Mouse (Mus musculus): ENCODE results near the gene Ndel1. TPM values are rescaled to one million over a fixed set of nuclear protein-coding genes. Genes with fewer than 3 reads are reported as not detected.

Gene Ndel1
- total RNA-seq (2021) = 10 to 100 TPM; 61.2 to 64.3 TPM
- long read RNA-seq, experiment 1, transcript Ndel1-201 (9 exons, 2,382 nt) = major isoform, 19 of 57 reads
- long read RNA-seq, experiment 1, partial matches to known transcripts = 2 of 57 reads
- long read RNA-seq, experiment 1, other reads (novel, unspliced or antisense) = 36 of 57 reads
- long read RNA-seq, experiment 2, transcript Ndel1-201 (9 exons, 2,382 nt) = major isoform, 9 of 27 reads
- long read RNA-seq, experiment 2, partial matches to known transcripts = 0 of 27 reads
- long read RNA-seq, experiment 2, other reads (novel, unspliced or antisense) = 18 of 27 reads

DNA sequence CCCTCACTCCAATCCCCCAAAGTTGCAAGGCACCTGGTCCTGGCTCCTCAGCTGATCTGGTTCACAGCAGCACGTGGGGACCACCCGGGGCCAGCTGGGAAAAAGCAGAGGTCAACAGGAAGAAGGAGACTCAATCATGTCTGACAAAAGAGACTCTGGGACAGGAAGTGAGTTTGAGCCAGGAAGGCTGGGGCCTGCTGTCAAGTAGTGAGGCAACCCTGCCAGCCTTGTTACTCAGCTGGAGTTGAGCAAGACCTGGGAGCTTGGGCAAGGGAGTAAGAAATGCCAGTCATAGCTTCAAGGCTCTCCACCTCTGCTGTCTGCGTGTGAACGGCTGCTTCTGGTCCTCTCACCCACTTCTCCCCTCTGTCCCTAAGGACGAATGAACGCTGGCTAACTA is at the start of gene Ndel1:
Gene Ndel1, minus strand, starts transcription at position 111 of the 400 bp plus-strand sequence.
- DNase-seq = peak; percentile 58 to 79

DNA sequence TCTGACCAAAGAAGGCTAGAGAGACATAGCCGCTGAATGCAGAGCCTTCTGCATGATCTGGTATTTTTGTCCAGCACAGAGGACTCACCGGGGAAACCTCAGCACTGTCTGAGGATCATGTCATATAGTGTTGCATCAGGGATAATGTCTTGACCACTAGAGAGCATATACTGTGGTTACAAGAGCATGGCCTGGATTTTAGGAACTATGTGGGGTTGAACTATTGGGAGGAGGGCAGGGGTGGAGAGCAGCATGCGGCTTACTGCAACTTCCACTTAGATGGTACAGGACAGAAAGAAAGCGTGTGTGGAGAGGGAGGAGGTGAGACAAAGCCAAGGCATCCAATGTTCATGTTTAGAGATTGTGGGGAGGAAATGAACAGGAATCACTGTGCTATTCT is 42.9 kb upstream of the Ndel1 start:
- no peak for DNase-seq

DNA sequence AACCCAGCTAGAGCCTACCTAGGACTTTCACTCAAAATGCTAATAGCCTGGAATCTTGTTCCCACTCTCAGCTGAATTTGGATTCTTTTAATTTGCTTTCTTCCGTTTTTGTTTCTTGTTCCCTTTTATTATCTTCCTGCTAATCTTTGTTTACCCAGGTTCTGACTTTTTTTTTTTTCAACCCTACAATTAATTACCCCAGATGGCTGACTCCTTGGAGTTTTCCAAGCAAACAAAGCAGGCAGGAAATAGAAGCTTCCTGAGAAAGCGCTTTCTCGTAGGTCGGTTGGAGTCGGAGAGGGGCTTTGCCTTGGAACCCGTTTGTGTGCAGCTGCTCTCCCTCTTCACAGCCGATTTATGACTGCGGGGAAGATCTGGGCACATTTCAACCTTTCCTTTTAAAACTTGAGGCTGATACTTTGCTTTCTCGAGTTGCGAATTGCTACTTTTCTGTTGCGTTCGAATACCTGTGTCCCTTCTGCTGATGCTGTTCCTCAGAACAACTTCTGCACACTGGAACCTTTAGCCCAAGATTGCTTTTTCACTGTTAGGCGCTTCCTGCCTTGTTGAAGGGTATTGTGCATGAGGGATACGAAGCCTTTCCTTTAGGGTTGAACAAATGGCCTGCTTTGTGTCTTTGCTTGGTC is 40.0 kb upstream of the Ndel1 start:
- DNase-seq = peak in 1 of 2 experiments; percentile 42

DNA sequence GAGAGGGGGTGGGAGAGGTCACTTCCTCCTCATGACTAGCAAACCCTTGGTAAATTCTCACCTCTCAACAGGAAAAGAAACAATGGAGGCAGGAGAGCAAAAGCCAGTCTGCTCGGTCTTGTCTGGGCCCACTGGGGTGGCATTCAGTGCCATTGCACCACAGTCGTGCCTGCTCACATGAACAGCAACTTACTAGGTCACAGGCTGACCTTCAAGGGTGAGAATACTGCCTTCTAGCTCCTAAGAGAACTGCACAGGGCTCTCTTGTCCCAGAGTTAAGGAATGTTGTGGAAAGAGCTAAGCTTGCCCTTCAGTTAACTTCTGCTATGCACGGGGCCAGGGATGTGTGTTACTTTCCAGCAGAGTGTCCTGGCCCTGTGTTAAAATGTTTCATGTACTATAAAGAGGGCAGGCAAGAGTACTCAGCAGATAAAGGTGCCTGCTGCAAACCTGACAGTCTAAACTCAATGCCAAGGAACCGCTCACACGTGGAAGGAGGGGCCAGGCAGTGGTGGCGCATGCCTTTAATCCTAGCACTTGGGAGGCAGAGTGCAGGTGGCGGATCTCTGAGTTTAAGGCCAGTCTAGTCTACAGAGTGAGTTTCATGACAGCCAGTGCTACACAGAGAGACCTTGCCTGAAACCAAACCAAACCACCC is 37.3 kb upstream of the Ndel1 start:
- peak; percentile 28 to 29 for DNase-seq

DNA sequence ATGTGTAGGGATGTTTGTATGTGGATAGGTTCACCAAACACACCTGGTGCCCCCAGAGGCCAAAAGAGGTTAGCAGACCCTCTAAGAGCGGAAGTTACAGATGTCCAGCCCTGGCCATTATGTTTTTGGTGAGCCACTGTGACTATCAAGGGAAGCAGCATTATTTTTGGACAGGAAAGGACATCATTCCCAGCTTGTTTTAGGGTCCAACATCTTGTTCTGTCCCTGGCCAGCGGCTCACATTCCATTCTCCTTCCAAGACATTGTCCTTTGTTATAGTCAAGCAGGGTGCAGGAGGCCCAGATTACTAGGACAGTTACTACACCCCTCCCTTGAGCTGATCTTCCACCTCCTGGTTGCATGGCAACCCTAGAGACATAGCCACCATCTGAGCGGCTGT is 35.6 kb upstream of the Ndel1 start:
- DNase-seq = peak in 1 of 2 experiments; percentile 28

DNA sequence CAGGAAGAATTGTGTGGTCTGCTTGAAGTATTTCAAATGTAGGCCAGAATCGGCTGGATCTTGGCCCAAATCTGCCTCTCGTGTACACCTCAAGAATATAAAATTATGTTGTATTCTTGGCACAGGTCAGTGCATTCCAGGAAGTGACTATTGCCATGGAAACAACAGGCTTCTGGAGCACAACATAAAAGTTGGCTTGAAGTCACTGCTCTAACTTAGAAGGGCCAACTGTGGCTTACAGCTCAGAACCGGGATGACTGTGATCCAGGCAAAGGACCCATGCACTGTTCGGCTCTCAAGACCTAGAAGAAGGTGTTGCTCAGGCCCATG is 34.8 kb upstream of the Ndel1 start:
- no peak for DNase-seq

DNA sequence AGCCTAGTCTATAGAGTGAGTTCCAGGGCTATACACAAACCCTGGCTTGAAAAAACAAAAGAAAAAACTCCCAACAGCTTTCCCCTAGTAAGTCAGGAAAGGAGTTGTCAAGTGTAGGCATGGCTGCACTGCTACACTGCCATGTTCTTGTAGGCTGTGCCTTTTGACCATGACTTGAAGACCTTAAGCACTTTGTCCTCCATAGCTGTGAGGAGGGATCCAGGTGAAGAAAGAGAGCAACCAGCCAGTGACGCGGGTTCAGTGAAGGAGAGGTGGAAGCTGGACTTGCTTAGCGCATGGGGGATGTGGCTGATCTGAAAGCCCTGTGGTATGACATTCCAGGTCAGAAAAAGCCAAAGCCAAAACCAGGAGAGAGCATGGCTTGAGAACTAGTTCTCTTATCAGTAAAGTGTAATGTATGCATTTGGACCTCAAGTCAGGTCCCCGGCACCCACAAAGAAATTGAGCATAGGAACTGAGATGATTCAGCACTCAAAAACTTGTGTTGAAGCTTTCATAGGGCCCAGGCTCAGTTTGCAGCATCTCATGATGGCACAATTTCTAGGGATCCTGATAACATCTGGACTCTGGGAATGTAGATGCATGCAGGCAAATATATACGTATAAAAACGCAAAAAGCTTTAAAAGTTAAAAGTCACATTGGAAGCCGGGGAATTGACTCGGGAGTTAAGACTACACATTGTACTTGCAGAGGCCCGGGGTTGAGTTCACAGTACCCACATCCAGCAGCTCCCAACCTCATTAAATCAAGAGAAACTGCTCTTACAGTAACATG is 34.2 kb upstream of the Ndel1 start:
- no peak for DNase-seq

DNA sequence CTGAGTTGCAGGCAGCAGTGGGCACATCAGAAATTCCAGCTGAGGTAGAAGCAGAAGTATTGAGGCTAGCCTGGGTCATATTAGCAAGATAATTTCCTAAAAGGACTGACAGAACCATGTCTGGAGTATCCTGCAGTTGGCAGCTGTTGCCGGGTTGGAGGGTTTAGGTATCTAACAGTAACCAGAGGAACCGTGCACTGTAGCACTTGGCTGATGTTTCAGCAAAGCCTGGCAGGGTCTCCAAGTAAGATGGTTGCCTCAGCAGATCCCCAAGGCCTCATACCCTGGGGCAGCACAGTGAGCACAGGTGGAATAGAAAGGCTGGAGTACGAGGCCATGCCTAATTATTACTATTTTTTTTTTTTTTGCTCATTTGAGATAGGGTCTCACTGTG is 33.5 kb upstream of the Ndel1 start:
- no peak for DNase-seq

DNA sequence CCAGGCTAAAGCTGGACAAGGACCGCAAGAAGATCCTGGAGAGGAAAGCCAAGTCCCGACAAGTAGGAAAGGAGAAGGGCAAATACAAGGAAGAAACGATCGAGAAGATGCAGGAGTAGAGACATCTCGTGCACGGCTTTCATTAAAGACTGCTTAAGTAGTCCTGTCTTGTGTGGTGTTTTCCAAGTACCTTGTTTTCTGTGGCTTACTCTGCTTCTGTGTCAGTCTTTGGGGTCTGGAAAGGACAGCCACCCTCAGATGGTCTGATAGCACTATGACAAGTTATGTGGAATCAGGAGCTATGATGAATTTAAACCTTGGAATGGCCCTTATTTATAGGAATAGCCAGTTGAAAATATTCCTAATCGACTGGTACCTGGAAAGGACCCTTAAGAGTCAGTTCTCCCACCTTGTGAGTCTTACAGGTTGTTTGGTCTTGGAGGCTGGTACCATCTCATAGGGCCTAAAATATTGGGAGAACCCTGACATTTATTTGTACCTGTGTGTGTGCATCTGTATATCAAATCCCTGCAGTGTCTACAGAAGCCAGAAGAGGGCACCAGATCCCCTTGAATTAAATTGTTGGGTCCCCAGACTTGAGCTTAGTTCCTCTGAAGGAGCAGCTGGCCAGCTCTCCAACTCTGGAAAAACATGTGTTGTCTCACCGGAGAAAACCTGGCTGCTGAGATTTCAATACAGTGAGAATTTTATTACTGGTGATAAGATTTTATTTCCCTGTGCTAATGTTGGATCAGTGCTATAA is 32.9 kb upstream of the Ndel1 start:
- DNase-seq = peak; percentile 79 to 89

DNA sequence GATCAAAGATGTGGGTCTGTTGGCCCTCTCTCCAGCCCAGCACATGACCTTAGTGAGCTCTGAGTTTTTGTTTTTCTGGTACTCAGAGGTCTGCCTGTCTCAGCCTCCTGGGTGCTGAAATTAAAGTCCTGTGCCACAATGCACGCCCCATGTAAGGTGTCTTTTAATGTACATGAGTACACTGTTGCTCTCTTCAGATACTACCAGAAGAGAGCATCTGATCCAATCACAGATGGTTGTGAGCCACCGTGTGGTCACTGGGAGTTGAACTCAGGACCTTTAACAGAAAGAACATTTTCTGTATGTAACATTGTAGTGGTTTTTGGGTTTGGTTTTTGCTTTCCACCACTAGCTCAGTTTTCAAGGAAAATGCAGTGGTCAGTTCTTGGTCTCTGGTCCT is 32.1 kb upstream of the Ndel1 start:
- no peak for DNase-seq

DNA sequence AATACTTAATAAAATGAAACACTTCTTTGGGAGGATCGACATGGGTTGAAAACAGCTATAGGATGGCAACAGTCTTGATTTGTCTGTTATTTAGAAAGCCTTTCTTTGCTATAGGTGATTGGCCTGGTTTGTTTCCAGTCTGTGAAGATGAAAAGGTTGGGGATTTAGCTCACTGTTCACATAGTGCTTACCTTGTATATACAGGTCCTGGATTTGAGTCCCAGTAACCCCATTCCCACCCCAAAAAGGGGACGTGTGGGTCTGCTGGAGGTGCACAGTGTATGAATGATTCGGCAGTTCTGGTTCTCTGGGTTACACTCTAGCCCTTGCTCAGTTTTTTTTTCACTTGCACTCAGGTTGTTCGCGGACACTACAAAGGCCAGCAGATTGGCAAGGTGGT is 31.2 kb upstream of the Ndel1 start:
- no peak for DNase-seq

DNA sequence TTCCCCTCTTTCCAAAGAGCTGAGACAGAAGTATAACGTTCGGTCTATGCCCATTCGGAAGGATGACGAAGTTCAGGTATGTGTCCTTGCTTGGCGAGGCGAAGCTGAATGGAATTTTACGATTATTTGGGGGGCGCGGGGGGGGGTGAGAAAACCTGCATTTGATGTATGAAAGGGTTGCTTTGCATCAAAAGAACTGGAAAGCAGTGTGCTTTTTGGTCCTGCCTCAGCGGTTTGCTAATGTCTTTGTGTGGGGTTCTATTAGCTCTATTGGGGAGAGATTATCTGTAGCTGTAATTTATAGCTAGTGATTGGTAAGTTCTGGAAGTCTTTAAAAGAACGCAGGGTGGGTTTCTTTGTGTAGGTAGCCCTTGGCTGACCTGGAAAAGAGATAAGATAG is 30.7 kb upstream of the Ndel1 start:
- DNase-seq = no peak

DNA sequence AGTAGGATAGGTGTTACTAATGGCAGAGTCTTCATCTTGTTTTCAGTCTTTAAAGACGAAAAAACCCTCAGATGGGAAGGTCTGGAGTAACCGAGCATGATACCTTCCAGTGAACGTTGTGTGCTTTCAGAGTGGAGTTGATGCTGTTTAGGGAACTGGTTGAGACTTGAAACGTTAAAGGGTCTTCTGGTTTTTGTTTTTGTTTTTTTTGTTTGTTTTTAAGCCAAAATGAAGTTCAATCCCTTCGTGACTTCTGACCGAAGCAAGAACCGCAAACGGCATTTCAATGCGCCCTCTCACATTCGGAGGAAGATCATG is 30.3 kb upstream of the Ndel1 start:
- DNase-seq = no peak

DNA sequence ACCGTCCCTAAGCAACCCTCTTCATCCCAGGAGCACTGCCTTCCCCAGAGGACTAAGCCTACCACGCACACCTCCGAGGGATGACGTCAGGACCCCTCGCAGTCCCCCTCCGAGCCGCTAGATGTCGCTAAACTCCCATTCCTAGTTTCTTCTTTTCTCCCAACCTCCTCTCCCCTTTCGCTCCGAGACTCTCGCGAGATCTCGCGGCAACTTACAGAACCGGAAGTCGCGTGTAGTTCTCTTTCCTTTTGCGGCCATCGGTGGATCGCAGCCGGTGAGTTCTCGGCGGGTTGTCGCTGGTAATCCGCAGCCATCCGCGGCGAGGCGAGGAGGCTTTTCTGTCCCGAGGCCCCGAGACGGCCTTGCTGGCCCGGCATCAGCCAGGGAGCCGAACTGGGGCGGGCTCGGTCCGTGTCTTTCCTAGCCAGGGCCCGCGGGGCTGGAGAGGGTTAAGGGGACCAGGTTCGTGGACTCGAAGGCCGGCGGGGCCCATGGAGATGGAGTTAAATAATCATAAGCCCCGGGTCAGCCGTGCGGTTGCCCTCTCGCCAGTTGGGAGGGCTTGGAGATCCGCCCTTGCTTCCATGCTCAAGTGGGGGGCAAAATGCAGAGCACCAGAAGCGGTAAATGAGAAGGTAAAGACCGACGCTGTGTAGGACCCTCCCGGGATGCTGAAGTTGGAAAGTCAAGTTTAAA is 29.8 kb upstream of the Ndel1 start, which contains the start of gene Rpl26:
Gene Rpl26, plus strand, starts transcription at position 233 of the 696 bp plus-strand sequence.
- DNase-seq = peak; percentile 98 to 100

DNA sequence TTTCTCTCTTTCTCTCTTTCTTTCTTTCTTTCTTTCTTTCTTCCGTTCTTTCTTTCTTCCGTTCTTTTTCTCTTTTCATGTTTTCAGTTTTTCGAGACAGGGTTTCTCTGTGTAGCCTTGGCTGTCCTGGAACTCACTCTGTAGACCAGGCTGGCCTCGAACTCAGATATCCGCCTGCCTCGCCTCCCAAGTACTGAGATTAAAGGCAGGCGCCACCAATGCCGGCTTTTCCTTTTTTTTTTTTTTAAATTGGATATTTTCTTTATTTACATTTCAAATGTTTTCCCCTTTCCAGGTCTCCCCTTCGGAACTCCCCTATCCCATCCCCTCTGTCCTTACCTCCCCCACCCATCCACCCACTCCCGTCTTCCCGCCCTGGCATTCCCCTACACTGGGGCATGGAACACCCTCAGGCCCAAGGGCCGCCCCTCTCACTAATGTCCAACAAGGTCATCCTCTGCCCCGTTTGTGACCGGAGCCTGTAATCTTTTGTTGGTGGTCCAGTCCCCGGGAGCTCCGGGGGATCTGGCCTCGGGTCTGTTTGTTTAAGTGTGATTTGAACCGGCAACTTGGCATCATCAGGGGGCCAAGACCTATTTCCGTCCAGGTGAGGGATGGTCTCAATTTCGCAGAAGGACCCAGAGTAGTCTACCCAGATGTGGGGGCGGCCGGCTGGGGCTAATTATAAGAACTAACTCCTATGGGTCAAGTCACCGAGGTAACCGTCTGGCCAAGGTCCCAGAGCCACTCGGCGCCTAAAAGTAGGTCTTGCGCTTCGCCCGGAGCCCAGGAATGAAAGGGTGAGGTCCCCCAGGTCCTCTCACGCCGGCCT is 29.1 kb upstream of the Ndel1 start:
- DNase-seq = peak in 1 of 2 experiments; percentile 17

DNA sequence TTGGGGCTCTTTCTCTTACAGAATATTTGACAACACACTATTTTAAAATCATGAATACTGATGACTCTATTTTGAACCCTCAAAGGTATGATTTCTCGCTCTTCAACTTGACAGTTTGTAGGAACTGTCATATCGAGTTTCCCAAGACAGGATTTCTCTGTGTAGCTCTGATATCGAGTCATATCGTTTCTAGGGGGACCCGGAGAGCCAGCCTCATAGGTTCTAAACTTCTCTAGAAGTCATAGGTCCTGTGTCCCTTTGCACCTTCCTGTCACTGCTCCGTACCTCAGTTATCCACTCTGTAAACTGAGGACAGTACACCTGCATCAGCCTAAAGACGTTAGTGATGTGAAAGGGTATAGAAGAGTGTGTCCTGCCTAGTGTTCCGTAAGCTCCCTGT is 28.2 kb upstream of the Ndel1 start:
- DNase-seq = no peak

DNA sequence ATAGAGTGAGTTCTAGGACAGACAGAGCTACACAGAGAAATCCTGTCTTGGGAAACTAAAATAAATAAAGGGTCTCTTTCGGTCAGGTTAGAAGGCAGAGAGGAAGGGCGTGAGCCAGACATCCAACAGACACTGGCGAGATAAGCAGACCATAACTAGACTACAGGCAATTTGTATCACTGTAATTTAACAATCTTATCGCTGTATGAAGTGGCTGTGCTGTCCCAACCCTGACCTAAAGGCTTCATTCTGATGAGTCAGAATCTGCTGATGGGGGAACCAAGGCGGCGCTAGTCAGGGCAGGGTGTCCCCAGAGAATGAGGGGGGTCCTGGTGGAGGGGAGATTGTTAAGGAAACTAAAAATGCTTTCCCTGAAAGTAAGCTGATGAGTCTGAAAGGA is 27.1 kb upstream of the Ndel1 start:
- no peak for DNase-seq

DNA sequence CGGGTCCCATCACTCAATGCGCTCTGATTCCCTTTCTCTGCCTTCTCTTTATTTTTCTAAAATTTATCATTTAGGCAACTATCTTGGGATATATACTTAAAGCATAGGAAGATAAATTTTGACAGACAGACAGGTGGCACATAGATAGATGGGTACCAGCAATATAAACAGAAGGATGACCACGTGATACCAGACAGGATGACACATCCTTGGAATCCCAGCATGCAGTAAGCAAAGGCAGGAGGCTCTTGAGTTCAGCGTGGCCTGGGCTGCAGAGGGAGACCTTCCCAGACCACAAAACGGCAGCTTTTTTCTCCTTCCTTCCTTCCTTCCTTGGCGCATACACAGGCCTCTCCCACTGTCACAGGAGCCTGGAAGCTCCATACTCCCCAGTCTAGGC is 26.2 kb upstream of the Ndel1 start:
- DNase-seq = no peak

DNA sequence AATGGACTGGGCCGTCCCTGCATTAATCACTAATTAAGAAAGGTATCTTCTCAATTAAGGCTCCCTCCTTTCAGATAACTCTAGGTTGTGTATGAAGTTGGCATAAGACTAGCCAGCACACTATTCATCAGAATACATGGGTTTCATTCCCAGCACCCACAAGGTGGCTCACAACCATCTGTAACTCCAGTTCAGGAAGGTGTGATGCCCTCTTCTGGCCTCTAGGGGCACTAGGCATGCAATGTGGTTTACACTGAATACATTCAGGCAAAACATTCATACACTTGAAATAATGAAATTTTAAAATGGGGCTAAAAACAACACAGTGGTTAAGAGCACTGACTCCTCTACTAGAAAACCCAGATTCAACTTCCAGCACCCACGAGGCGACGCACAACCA is 25.5 kb upstream of the Ndel1 start:
- DNase-seq = peak; percentile 32 to 44

DNA sequence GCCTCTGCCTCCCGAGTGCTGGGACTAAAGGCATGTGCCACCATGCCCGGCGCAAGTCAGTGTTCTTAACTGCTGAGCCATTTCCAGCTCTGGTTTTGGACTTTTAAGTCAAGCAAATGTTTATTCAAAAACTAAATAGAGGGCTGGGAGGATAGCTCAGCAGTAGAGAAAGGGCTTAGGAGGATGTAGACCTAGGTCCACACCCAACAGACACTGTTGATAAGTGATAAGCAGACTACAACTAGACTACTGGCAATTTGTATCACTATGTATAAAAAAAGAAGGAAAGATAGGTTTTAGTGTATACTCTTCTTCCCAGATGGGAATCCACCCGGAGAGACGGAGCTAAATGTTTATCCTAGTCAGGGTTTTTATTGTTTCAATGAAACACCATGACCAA is 24.6 kb upstream of the Ndel1 start:
- DNase-seq = no peak

All from heart, adult 18-20 months (tissue).